Mouse (Mus musculus): ENCODE measurements around the gene Ptpn4. TPM values are rescaled to one million over a fixed set of nuclear protein-coding genes. Genes with fewer than 3 reads are reported as not detected.

The Ptpn4 gene
- total and polyA plus RNA-seq, 3 experiments: 6.2 to 527 (median 9.5) TPM

DNA sequence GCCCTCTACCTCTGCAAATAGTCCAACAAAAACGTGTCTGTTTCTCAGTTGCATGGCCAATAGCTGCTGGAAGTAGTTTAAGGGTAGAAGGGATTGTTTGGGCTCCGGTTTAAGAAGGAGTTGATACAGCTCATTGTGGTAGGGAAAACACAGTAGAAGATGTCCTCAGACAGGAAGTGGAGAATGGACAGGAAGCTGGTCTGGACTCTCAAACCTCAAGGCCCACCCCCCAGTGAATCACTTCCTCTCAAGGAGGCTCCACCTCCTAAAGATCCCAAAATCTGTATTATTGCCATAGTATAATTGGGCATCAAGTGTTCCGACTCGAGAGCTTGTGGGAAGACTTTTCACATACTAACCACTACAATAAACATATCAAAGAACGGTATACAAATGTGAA lies 22.2 kb upstream of the Ptpn4 start:
- no peaks in the 10 kb centered on the region for H3K36me3 ChIP-seq (ENCODE audit: control insufficient read depth in 1 of 2, insufficient read depth in 2 of 2, low read length in 2 of 2)
- no peaks in the 10 kb centered on the region for H3K79me2 ChIP-seq (ENCODE audit: control insufficient read depth, insufficient read depth, low read length, poor library complexity)
- H3K27ac ChIP-seq (ENCODE audit: control insufficient read depth, low read depth, low read length): no peak overlapping the region
- H3K9me3 ChIP-seq (replicated peaks; ENCODE audit: insufficient read depth, low read length): no peaks in the 10 kb centered on the region
- 0 out of 4 replicates have a peak, but pooled peaks cover 0 to 1% of the 10 kb centered on the region in 2 experiments for H3K27me3 ChIP-seq (ENCODE audit: control insufficient read depth in 1 of 2, insufficient read depth in 2 of 2, low read length in 2 of 2)
- no peak for DNase-seq (ENCODE audit: low read depth, low spot score)
- H3K4me1 ChIP-seq (ENCODE audit: control insufficient read depth in 1 of 2, insufficient read depth in 2 of 2, low read length in 2 of 2): no peaks in the 10 kb centered on the region
- TF ChIP-seq BHLHE40 (IDR thresholded peaks at IDR 0.05; ENCODE audit: borderline replicate concordance, low read depth, low read length) (no peak), ZMIZ1 (IDR thresholded peaks at IDR 0.05; ENCODE audit: low read depth, low read length) (no peak), CHD1 (IDR thresholded peaks at IDR 0.05; ENCODE audit: low read depth, low read length) (no peak), MAFK (IDR thresholded peaks at IDR 0.05; ENCODE audit: borderline replicate concordance, low read depth, low read length) (no peak), USF1 (IDR thresholded peaks at IDR 0.05; ENCODE audit: low read depth, low read length) (no peak), ETS1 (IDR thresholded peaks at IDR 0.05; ENCODE audit: low read depth, low read length) (no peak), ZNF384 (IDR thresholded peaks at IDR 0.05; ENCODE audit: low read depth, low read length) (no peak), KAT2A (conservative IDR thresholded peaks at IDR 0.05; ENCODE audit: low read depth, low read length) (no peak), USF2 (IDR thresholded peaks at IDR 0.05; ENCODE audit: borderline replicate concordance in 1 of 2, insufficient read depth in 1 of 2, low read depth in 1 of 2, low read length in 2 of 2) (no peak), SMC3 (IDR thresholded peaks at IDR 0.05; ENCODE audit: low read depth, low read length) (no peak), E2F4 (IDR thresholded peaks at IDR 0.05; ENCODE audit: borderline replicate concordance, low read depth, low read length) (no peak), NRF1 (IDR thresholded peaks at IDR 0.05; ENCODE audit: insufficient read depth, low read depth, low read length, poor library complexity, severe bottlenecking) (no peak), JUND (IDR thresholded peaks at IDR 0.05; ENCODE audit: low read depth, low read length) (no peak), HCFC1 (IDR thresholded peaks at IDR 0.05; ENCODE audit: low read depth, low read length) (no peak), MAZ (IDR thresholded peaks at IDR 0.05; ENCODE audit: low read depth, low read length) (no peak), TCF12 (IDR thresholded peaks at IDR 0.05; ENCODE audit: low read depth, low read length) (no peak)
- no peak overlapping the region for H3K4me3 ChIP-seq (ENCODE audit: control insufficient read depth in 1 of 2, insufficient read depth in 1 of 2, low read depth in 2 of 2, low read length in 2 of 2)
- H3K9ac ChIP-seq (ENCODE audit: control insufficient read depth, low read depth, low read length, poor library complexity, severe bottlenecking): no peak overlapping the region

DNA sequence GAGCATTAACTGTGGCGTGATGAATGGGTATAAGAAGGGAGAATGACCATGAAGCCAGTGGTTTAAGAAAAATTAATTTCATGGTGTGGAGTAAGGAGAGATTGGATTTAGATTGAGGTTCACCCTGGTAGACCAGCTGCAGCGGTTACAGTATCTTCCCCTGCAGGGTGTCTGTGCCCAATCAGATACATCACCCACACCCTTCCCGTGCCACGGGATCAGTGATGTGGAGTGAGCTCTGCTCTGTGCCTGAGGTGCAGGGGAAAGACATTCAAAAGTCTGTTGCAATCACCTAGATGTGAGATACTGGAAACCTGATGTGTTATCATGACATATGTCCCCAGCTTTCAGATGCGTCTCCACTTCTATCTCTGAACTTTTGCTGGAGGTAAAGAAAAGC lies 15.6 kb upstream of the Ptpn4 start:
- Histone ChIP-seq H3K9me3 (replicated peaks; ENCODE audit: insufficient read depth, low read length) (no peaks in the 10 kb centered on the region), H3K4me1 (ENCODE audit: control insufficient read depth in 1 of 2, insufficient read depth in 2 of 2, low read length in 2 of 2) (no peaks in the 10 kb centered on the region), H3K9ac (ENCODE audit: control insufficient read depth, low read depth, low read length, poor library complexity, severe bottlenecking) (no peak overlapping the region), H3K36me3 (ENCODE audit: control insufficient read depth in 1 of 2, insufficient read depth in 2 of 2, low read length in 2 of 2) (no peaks in the 10 kb centered on the region), H3K27ac (ENCODE audit: control insufficient read depth, low read depth, low read length) (no peak overlapping the region), H3K79me2 (ENCODE audit: control insufficient read depth, insufficient read depth, low read length, poor library complexity) (no peaks in the 10 kb centered on the region), H3K27me3 (ENCODE audit: control insufficient read depth in 1 of 2, insufficient read depth in 2 of 2, low read length in 2 of 2) (no peaks in the 10 kb centered on the region; a peak in 1 of 4 replicates), H3K4me3 (ENCODE audit: control insufficient read depth in 1 of 2, insufficient read depth in 1 of 2, low read depth in 2 of 2, low read length in 2 of 2) (no peak overlapping the region)
- no peak for TF ChIP-seq NRF1 (IDR thresholded peaks at IDR 0.05; ENCODE audit: insufficient read depth, low read depth, low read length, poor library complexity, severe bottlenecking)
- no peak for TF ChIP-seq E2F4 (IDR thresholded peaks at IDR 0.05; ENCODE audit: borderline replicate concordance, low read depth, low read length)
- TF ChIP-seq ZNF384 (IDR thresholded peaks at IDR 0.05; ENCODE audit: low read depth, low read length): no peak
- TF ChIP-seq USF2 (IDR thresholded peaks at IDR 0.05; ENCODE audit: borderline replicate concordance in 1 of 2, insufficient read depth in 1 of 2, low read depth in 1 of 2, low read length in 2 of 2): no peak
- no peak for TF ChIP-seq MYC (IDR thresholded peaks at IDR 0.05; ENCODE audit: low read depth, low read length)
- TF ChIP-seq GATA1 (IDR thresholded peaks at IDR 0.05; ENCODE audit: low read depth, low read length): no peak
- no peak for TF ChIP-seq MAX (IDR thresholded peaks at IDR 0.05; ENCODE audit: low read length)
- no peak for TF ChIP-seq CHD1 (IDR thresholded peaks at IDR 0.05; ENCODE audit: low read depth, low read length)
- TF ChIP-seq RAD21 (IDR thresholded peaks at IDR 0.05; ENCODE audit: low read depth, low read length): no peak
- no peak for TF ChIP-seq MEF2A (IDR thresholded peaks at IDR 0.05; ENCODE audit: extremely low read depth, insufficient replicate concordance, low read depth, low read length, poor library complexity, severe bottlenecking)
- TF ChIP-seq TBP (IDR thresholded peaks at IDR 0.05; ENCODE audit: low read depth, low read length): no peak
- no peak for TF ChIP-seq ETS1 (IDR thresholded peaks at IDR 0.05; ENCODE audit: low read depth, low read length)
- TF ChIP-seq SMC3 (IDR thresholded peaks at IDR 0.05; ENCODE audit: low read depth, low read length): no peak
- no peak; a peak in 1 of 4 replicates for TF ChIP-seq EP300 (IDR thresholded peaks at IDR 0.05; ENCODE audit: low read depth in 1 of 2, low read length in 2 of 2)
- no peak for TF ChIP-seq HCFC1 (IDR thresholded peaks at IDR 0.05; ENCODE audit: low read depth, low read length)
- TF ChIP-seq ZKSCAN1 (IDR thresholded peaks at IDR 0.05; ENCODE audit: low read depth, low read length): no peak
- TF ChIP-seq USF1 (IDR thresholded peaks at IDR 0.05; ENCODE audit: low read depth, low read length): no peak
- no peak for DNase-seq (ENCODE audit: low read depth, low spot score)

Data from MEL (cell line).